Mouse (Mus musculus) ES-Bruce4 (cell line): ENCODE data around the gene Hoxa5.

Experiments
- CTCF ChIP-seq: IDR thresholded peaks from one replicate; pipeline ENCODE4 v1.8.1; 2011; ENCODE audit warnings: low read depth, low read length
- EP300 ChIP-seq: IDR thresholded peaks from 2 replicates; pipeline ENCODE4 v1.6.1; 2011; ENCODE audit warnings: low read depth, low read length; ENCODE audit not compliant: insufficient read depth
- POLR2A ChIP-seq: IDR thresholded peaks from one replicate; pipeline ENCODE4 v1.8.1; 2011; ENCODE audit warnings: low read length; ENCODE audit not compliant: insufficient read depth

DNA sequence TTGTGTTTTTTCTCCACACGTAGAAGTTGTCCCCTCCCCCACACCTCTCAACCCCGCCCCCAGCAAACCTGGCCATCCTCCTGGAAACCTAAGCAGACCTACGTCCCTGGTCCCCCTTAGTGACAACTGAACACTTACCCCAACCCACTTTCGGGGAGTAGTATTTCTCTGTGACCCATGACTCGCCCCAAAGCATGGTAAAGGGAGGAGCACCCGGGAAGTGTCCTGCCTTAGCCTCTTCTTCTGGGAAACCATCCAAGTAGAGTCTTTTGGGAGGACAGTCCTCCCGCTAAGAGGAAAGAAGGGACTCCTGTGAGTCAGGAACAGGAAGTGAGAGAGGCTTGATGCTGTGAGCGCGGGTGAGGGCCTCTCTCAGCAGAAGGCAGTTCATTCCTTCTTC lies 44.4 kb downstream of the Hoxa5 start:
- TF ChIP-seq CTCF (no peak), EP300 (no peak), POLR2A (no peak)
